Mouse (Mus musculus) heart, adult 2 months (tissue): ENCODE measurements around the gene Fasn. TPM values are rescaled to one million over a fixed set of nuclear protein-coding genes. Genes with fewer than 3 reads are reported as not detected.

Experiments
- DNase-seq, 2 experiments: peaks; one replicate each; pipeline ENCODE4 v3.0.0; 2021
- H3K27ac ChIP-seq: fragments of 200-600 bp; 2 replicates; pipeline ENCODE4 v1.8.1; 2022
- H3K27me3 ChIP-seq: fragments of 200-500 bp; 2 replicates; pipeline ENCODE4 v1.6.1; 2012; ENCODE audit warnings: mild to moderate bottlenecking, low read length, inconsistent platforms, mixed read lengths; ENCODE audit not compliant: control insufficient read depth, insufficient read depth
- H3K36me3 ChIP-seq: fragments of 200-500 bp; 2 replicates; pipeline ENCODE4 v1.6.1; 2012; ENCODE audit warnings: low read length, inconsistent platforms; ENCODE audit not compliant: control insufficient read depth, insufficient read depth
- H3K4me1 ChIP-seq: fragments of 200-500 bp; 2 replicates; pipeline ENCODE4 v1.6.1; 2011; ENCODE audit warnings: low read length; ENCODE audit not compliant: control insufficient read depth, insufficient read depth
- H3K4me3 ChIP-seq: fragments of 200-600 bp; 2 replicates; pipeline ENCODE4 v1.8.1; 2022
- H3K79me2 ChIP-seq: fragments of 200-500 bp; replicated peaks from 2 replicates; pipeline ENCODE4 v1.6.1; 2012; ENCODE audit warnings: mild to moderate bottlenecking, inconsistent platforms, low read length, moderate library complexity, mixed read lengths; ENCODE audit not compliant: control insufficient read depth, insufficient read depth
- H3K9ac ChIP-seq: fragments of 200-500 bp; 2 replicates; pipeline ENCODE4 v1.6.1; 2012; ENCODE audit warnings: low read depth, mild to moderate bottlenecking, control low read depth, inconsistent platforms, low read length, mixed read lengths
- CTCF ChIP-seq: fragments of 200-600 bp; IDR thresholded peaks from 2 replicates; pipeline ENCODE4 v1.8.1; 2022; ENCODE audit warnings: antibody characterized with exemption, mild to moderate bottlenecking, moderate library complexity
- EP300 ChIP-seq: fragments of 200-500 bp; IDR thresholded peaks from 2 replicates; pipeline ENCODE4 v1.6.1; 2011; ENCODE audit warnings: low read depth, low read length, control low read depth; ENCODE audit not compliant: insufficient read depth
- POLR2A ChIP-seq: fragments of 200-500 bp; IDR thresholded peaks from 2 replicates; pipeline ENCODE4 v1.6.1; 2011; ENCODE audit warnings: mild to moderate bottlenecking, low read depth, low read length, control low read depth; ENCODE audit not compliant: insufficient read depth
- WGBS: fragments of 180-500 bp; shearing (Covaris S2); methylation state at CpG from one replicate; pipeline ENCODE4 v1.1.7; 2018; 5-methylcytosine and 5-hydroxymethylcytosine counted together
- intact Hi-C: fragments of 180-260 bp; cut with DNase I; formaldehyde crosslinking; loops from one replicate; pipeline ENCODE4 v1.15.1; 2025
- polyA plus RNA-seq: library from polyadenylated mRNA; depleted of rRNA; stranded (reverse); fragments of >200 nt; gene quantifications from 2 replicates; pipeline ENCODE4 v1.2.3, GENCODE M21; 2012
- total RNA-seq, 2 experiments: library from RNA; stranded (reverse); gene quantifications; 2 replicates each; pipeline ENCODE4 v1.2.3; 2021

Fasn gene
- total and polyA plus RNA-seq, 3 experiments, result 22.0 to 731 (median 32.1) TPM

DNA sequence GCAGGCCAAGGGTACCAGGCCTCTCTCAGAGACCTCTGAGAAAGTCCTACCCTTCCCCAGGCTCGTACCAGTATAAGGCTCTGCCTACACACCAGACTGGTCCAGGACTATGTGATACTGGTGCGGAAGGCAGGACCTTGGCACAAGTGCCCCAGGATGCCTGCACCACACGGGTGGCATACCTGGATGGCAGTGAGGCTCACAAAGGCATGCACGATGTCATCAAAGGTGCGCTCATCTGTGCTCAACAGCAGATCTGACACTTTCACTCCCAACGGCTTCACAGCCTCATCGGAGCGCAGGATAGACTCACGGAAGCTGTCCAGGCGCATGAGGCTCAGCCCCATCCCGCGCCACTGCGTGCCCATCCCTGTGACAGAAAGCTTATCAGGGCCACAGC is 6.1 kb downstream of the Fasn start:
- 95% methylated on average over 13 of the region's 13 CpGs for WGBS
- no peaks in the 10 kb centered on the region for H3K36me3 ChIP-seq

GRCm38 (mm10) chr11:120817358-120817757 is 7.0 kb downstream of the Fasn start:
- Histone ChIP-seq H3K27ac (no peak overlapping the region), H3K4me3 (no peak overlapping the region), H3K9ac (no peak overlapping the region), H3K36me3 (no peaks in the 10 kb centered on the region), H3K79me2 (no peaks in the 10 kb centered on the region), H3K4me1 (0 out of 2 replicates have a peak, but pooled peaks cover 1% of the 10 kb centered on the region), H3K27me3 (no peaks in the 10 kb centered on the region)
- TF ChIP-seq POLR2A (no peak), CTCF (no peak), EP300 (no peak)
- intact Hi-C loops, result no loop called here
- no peak for DNase-seq
- WGBS, result 90% methylated on average over 6 of the region's 6 CpGs

More for the DNA sequence above, 6.1 kb downstream of the Fasn start:
- H3K4me3 ChIP-seq, result no peak overlapping the region
- no peaks in the 10 kb centered on the region for H3K79me2 ChIP-seq
- no peaks in the 10 kb centered on the region for H3K27me3 ChIP-seq
- intact Hi-C loops, result no loop called here
- H3K9ac ChIP-seq, result no peak overlapping the region
- H3K4me1 ChIP-seq, result peaks cover 5% of the 10 kb centered on the region
- no peak for DNase-seq
- no peak for TF ChIP-seq CTCF
- no peak for TF ChIP-seq POLR2A
- no peak for TF ChIP-seq EP300
- no peak overlapping the region for H3K27ac ChIP-seq

DNA sequence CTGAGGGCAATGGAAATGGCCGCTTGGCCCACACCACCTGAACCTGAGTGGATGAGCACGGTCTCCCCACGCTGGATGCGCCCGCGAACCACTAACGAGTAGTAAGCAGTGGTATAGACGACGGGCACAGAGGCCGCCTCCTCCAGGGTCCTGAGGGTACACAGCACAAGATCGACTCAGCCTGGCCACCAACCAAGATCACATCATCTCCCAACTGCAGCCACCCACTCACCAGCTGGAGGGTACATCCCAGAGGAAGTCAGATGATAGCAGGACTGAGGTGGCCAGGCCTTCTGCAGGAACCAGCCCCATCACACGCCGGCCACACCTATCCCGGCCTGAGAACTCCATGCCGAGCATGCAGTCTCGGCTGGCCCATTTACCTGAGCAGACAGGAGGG is 12.3 kb downstream of the Fasn start:
- 90% methylated on average over 16 of the region's 16 CpGs for WGBS
- no peaks in the 10 kb centered on the region for H3K36me3 ChIP-seq
- TF ChIP-seq EP300 (no peak), POLR2A (no peak), CTCF (no peak)

GRCm38 (mm10) chr11:120808010-120808409 is 16.3 kb downstream of the Fasn start:
- TF ChIP-seq EP300, result no peak
- H3K27ac ChIP-seq, result no peak overlapping the region
- no peaks in the 10 kb centered on the region for H3K36me3 ChIP-seq
- DNase-seq, result no peak
- no peak overlapping the region for H3K9ac ChIP-seq
- H3K27me3 ChIP-seq, result no peaks in the 10 kb centered on the region
- H3K4me1 ChIP-seq, result no peaks in the 10 kb centered on the region
- WGBS, result 88% methylated on average over 12 of the region's 12 CpGs
- intact Hi-C loops, result no loop called here
- no peaks in the 10 kb centered on the region for H3K79me2 ChIP-seq
- no peak overlapping the region for H3K4me3 ChIP-seq

More for the DNA sequence above, 12.3 kb downstream of the Fasn start:
- Histone ChIP-seq H3K27ac (no peak overlapping the region), H3K79me2 (no peaks in the 10 kb centered on the region), H3K4me3 (no peak overlapping the region), H3K9ac (no peak overlapping the region), H3K27me3 (no peaks in the 10 kb centered on the region), H3K4me1 (no peaks in the 10 kb centered on the region)
- no peak for DNase-seq
- intact Hi-C loops, result no loop called here

DNA sequence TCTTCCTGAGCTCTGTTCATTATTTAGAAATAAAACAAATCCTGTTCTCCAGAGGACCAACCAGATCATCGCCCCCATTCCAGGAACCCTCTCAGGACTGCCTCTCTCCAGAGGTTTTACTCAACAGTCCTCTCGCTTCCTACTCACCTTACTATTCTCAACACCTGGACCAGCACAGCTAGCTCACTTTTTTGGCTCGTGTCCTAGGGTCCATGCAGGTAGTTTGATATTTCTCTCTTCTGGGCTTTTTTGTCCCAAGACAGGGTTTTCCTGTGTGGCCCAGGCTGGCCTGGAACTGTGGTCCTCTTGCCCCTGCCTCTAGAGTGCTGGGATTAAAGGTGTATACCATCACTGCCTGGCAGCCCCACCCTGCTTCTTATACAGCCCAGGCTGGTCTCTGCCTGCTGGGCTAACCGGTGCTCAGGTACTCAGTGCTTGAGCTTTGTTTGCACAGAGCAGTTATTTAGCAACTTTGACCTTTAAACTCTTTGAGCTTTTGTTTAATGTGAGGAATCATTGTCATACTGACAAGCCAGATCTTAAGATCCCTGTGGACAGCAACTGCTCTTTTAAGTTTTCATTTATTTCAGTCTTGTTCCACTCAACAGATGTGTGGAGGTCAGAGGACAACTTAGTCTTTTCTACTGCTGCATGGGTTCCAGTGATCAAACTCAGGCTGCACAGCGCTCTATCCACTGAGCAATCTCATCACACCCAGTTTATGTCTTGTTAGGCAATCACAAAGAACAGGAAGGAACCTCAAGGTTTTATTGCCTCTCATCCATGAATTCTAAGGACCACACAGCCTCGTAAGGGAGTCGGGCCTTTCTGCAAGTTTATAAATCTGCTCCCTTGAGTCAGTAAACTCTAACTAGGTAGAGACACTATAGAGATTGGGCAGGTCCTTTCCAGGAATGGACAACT is 18.7 kb downstream of the Fasn start:
- TF ChIP-seq CTCF, result no peak
- no peak for TF ChIP-seq EP300
- no peak for TF ChIP-seq POLR2A
- DNase-seq, result no peak
- Histone ChIP-seq H3K4me3 (no peak overlapping the region), H3K36me3 (no peaks in the 10 kb centered on the region), H3K9ac (no peak overlapping the region), H3K4me1 (peaks cover 2% of the 10 kb centered on the region; the same call in 1 of the 2 replicates), H3K27ac (no peak overlapping the region), H3K79me2 (no peaks in the 10 kb centered on the region), H3K27me3 (no peaks in the 10 kb centered on the region)
- 86% methylated on average over 7 of the region's 7 CpGs for WGBS
- intact Hi-C loops, result no loop called here

- Histone ChIP-seq H3K4me3 (no peak overlapping the region), H3K4me1 (peaks cover 2% of the 10 kb centered on the region; the same call in 1 of the 2 replicates), H3K27ac (no peak overlapping the region), H3K79me2 (no peaks in the 10 kb centered on the region), H3K27me3 (no peaks in the 10 kb centered on the region), H3K9ac (no peak overlapping the region), H3K36me3 (no peaks in the 10 kb centered on the region)
- DNase-seq, result no peak
- WGBS, result 67% methylated on average over 4 of the region's 4 CpGs
- TF ChIP-seq EP300 (no peak), POLR2A (no peak), CTCF (no peak)
- intact Hi-C loops, result no loop called here
These were observed 19.6 kb downstream of the Fasn start for GRCm38 (mm10) chr11:120804769-120805168.
